Mouse (Mus musculus) olfactory bulb, adult 2 months (tissue): Measurements from ENCODE around the gene Heatr4.

Experiments
- CTCF ChIP-seq: fragments of 200-500 bp; IDR thresholded peaks from 2 replicates; pipeline ENCODE4 v1.5.1; 2012; ENCODE audit warnings: low read depth, mild to moderate bottlenecking, low read length, moderate library complexity; ENCODE audit not compliant: insufficient read depth
- POLR2A ChIP-seq: fragments of 200-500 bp; IDR thresholded peaks from 2 replicates; pipeline ENCODE4 v1.6.1; 2012; ENCODE audit warnings: mild to moderate bottlenecking, low read depth, low read length, moderate library complexity; ENCODE audit not compliant: insufficient read depth

- no peak for TF ChIP-seq CTCF
- TF ChIP-seq POLR2A = no peak
Observed at GRCm38 (mm10) chr12:83927747-83928146, 56.9 kb downstream of the Heatr4 start.
